Mouse (Mus musculus): Measurements from ENCODE around the gene Ifitm5.
"Not testable (repeated sequence)": the region's sequence is repeated elsewhere in the genome, so short reads cannot be mapped to it uniquely, and the experiment has no call there.

GRCm38 (mm10) chr7:140968710-140969109 is 18.6 kb upstream of the Ifitm5 start:
- not testable (repeated sequence) for TF ChIP-seq CTCF (IDR thresholded peaks at IDR 0.05; ENCODE audit: borderline replicate concordance, insufficient read depth, low read depth, low read length); POLR2A (IDR thresholded peaks at IDR 0.05; ENCODE audit: borderline replicate concordance, insufficient read depth, low read length)
